Mouse (Mus musculus): ENCODE data around the gene Gm42674. TPM values are rescaled to one million over a fixed set of nuclear protein-coding genes. Genes with fewer than 3 reads are reported as not detected.

Gm42674 gene
- polyA plus RNA-seq, 1 experiment = not detected

GRCm38 (mm10) chr3:90639511-90640154 lies 37.9 kb downstream of the Gm42674 start:
- TF ChIP-seq POLR2A (IDR thresholded peaks at IDR 0.05; ENCODE audit: insufficient read depth, low read depth, low read length) = no peak
- TF ChIP-seq CTCF (IDR thresholded peaks at IDR 0.05; ENCODE audit: insufficient read depth, low read depth, low read length) = no peak
- WGBS = 57% methylated on average over 7 of the region's 7 CpGs
- Histone ChIP-seq H3K27ac (ENCODE audit: insufficient read depth, low read depth, low read length) (no peak overlapping the region), H3K4me1 (ENCODE audit: control insufficient read depth, insufficient read depth, low read length) (peaks cover 14% of the 10 kb centered on the region), H3K4me3 (ENCODE audit: insufficient read depth, low read depth, low read length) (no peak overlapping the region)

- WGBS = 84% methylated on average over 7 of the region's 7 CpGs
- H3K27ac ChIP-seq (ENCODE audit: insufficient read depth, low read depth, low read length) = no peak overlapping the region
- peaks cover 14% of the 10 kb centered on the region for H3K4me1 ChIP-seq (ENCODE audit: control insufficient read depth, insufficient read depth, low read length)
- no peak overlapping the region for H3K4me3 ChIP-seq (ENCODE audit: insufficient read depth, low read depth, low read length)
- TF ChIP-seq POLR2A (IDR thresholded peaks at IDR 0.05; ENCODE audit: insufficient read depth, low read depth, low read length) = no peak
- TF ChIP-seq CTCF (IDR thresholded peaks at IDR 0.05; ENCODE audit: insufficient read depth, low read depth, low read length) = no peak
Measured at GRCm38 (mm10) chr3:90640981-90641380, 39.3 kb downstream of the Gm42674 start.

- WGBS = 52% methylated on average over 3 of the region's 3 CpGs
- TF ChIP-seq POLR2A (IDR thresholded peaks at IDR 0.05; ENCODE audit: insufficient read depth, low read depth, low read length) = no peak
- TF ChIP-seq CTCF (IDR thresholded peaks at IDR 0.05; ENCODE audit: insufficient read depth, low read depth, low read length) = no peak; the same call in 1 of the 2 replicates
- H3K27ac ChIP-seq (ENCODE audit: insufficient read depth, low read depth, low read length) = no peak overlapping the region
Measured at GRCm38 (mm10) chr3:90644220-90644619, 42.5 kb downstream of the Gm42674 start.

GRCm38 (mm10) chr3:90647291-90647690 lies 45.6 kb downstream of the Gm42674 start:
- 91% methylated on average over 1 of the region's 1 CpGs for WGBS
- TF ChIP-seq POLR2A (IDR thresholded peaks at IDR 0.05; ENCODE audit: insufficient read depth, low read depth, low read length) (no peak), CTCF (IDR thresholded peaks at IDR 0.05; ENCODE audit: insufficient read depth, low read depth, low read length) (no peak)
- peaks cover 13% of the 10 kb centered on the region for H3K4me1 ChIP-seq (ENCODE audit: control insufficient read depth, insufficient read depth, low read length)
- no peak overlapping the region for H3K4me3 ChIP-seq (ENCODE audit: insufficient read depth, low read depth, low read length)
- no peak overlapping the region for H3K27ac ChIP-seq (ENCODE audit: insufficient read depth, low read depth, low read length)

More at GRCm38 (mm10) chr3:90644220-90644619, 42.5 kb downstream of the Gm42674 start:
- peaks cover 16% of the 10 kb centered on the region for H3K4me1 ChIP-seq (ENCODE audit: control insufficient read depth, insufficient read depth, low read length)
- H3K4me3 ChIP-seq (ENCODE audit: insufficient read depth, low read depth, low read length) = no peak overlapping the region

- TF ChIP-seq CTCF (IDR thresholded peaks at IDR 0.05; ENCODE audit: insufficient read depth, low read depth, low read length) (no peak), POLR2A (IDR thresholded peaks at IDR 0.05; ENCODE audit: insufficient read depth, low read depth, low read length) (no peak)
- Histone ChIP-seq H3K4me1 (ENCODE audit: control insufficient read depth, insufficient read depth, low read length) (peaks cover 6% of the 10 kb centered on the region; the same call in 1 of the 2 replicates), H3K4me3 (ENCODE audit: insufficient read depth, low read depth, low read length) (no peak overlapping the region), H3K27ac (ENCODE audit: insufficient read depth, low read depth, low read length) (peak overlapping the region; percentile 79; the same call in 1 of the 2 replicates)
Measured at GRCm38 (mm10) chr3:90648981-90649380, 47.3 kb downstream of the Gm42674 start.

- WGBS = 64% methylated on average over 2 of the region's 2 CpGs
- TF ChIP-seq POLR2A (IDR thresholded peaks at IDR 0.05; ENCODE audit: insufficient read depth, low read depth, low read length) (no peak), CTCF (IDR thresholded peaks at IDR 0.05; ENCODE audit: insufficient read depth, low read depth, low read length) (no peak)
- Histone ChIP-seq H3K4me3 (ENCODE audit: insufficient read depth, low read depth, low read length) (no peak overlapping the region), H3K27ac (ENCODE audit: insufficient read depth, low read depth, low read length) (no peak overlapping the region), H3K4me1 (ENCODE audit: control insufficient read depth, insufficient read depth, low read length) (peaks cover 2% of the 10 kb centered on the region; the same call in 1 of the 2 replicates)
Measured at GRCm38 (mm10) chr3:90649832-90650231, 48.1 kb downstream of the Gm42674 start.

GRCm38 (mm10) chr3:90652878-90653508 lies 51.3 kb downstream of the Gm42674 start:
- peak; percentile 48 for TF ChIP-seq CTCF (IDR thresholded peaks at IDR 0.05; ENCODE audit: insufficient read depth, low read depth, low read length)
- no peak for TF ChIP-seq POLR2A (IDR thresholded peaks at IDR 0.05; ENCODE audit: insufficient read depth, low read depth, low read length)
- 38% methylated on average over 5 of the region's 5 CpGs for WGBS
- Histone ChIP-seq H3K27ac (ENCODE audit: insufficient read depth, low read depth, low read length) (no peak overlapping the region), H3K4me1 (ENCODE audit: control insufficient read depth, insufficient read depth, low read length) (no peaks in the 10 kb centered on the region), H3K4me3 (ENCODE audit: insufficient read depth, low read depth, low read length) (no peak overlapping the region)

GRCm38 (mm10) chr3:90653717-90654116 lies 52.0 kb downstream of the Gm42674 start, which contains the start of gene S100a7a:
Gene S100a7a (plus strand): TSS chr3:90654017.
- Histone ChIP-seq H3K27ac (ENCODE audit: insufficient read depth, low read depth, low read length) (no peak within 1 kb of the TSS), H3K4me1 (ENCODE audit: control insufficient read depth, insufficient read depth, low read length) (no peaks in the 10 kb centered on the region), H3K4me3 (ENCODE audit: insufficient read depth, low read depth, low read length) (no peak within 1 kb of the TSS)
- TF ChIP-seq POLR2A (IDR thresholded peaks at IDR 0.05; ENCODE audit: insufficient read depth, low read depth, low read length) (no peak), CTCF (IDR thresholded peaks at IDR 0.05; ENCODE audit: insufficient read depth, low read depth, low read length) (no peak)

Other genes starting within 250 kb of the Gm42674 start
- gene Slc27a3, start 212.0 kb upstream of the Gm42674 start, polyA plus RNA-seq (2012; ENCODE audit: insufficient read depth, insufficient read length, low replicate concordance, missing spikeins) = not detected in 2 replicates
- gene Ints3, start 168.3 kb upstream of the Gm42674 start, polyA plus RNA-seq (2012; ENCODE audit: insufficient read depth, insufficient read length, low replicate concordance, missing spikeins) = not detected in 2 replicates
- gene Npr1, start 136.0 kb upstream of the Gm42674 start, polyA plus RNA-seq (2012; ENCODE audit: insufficient read depth, insufficient read length, low replicate concordance, missing spikeins) = not detected in 2 replicates
- not detected in 2 replicates for gene Ilf2, start 125.8 kb upstream of the Gm42674 start, polyA plus RNA-seq (2012; ENCODE audit: insufficient read depth, insufficient read length, low replicate concordance, missing spikeins)
- not detected in 2 replicates for gene Snapin, start 110.9 kb upstream of the Gm42674 start, polyA plus RNA-seq (2012; ENCODE audit: insufficient read depth, insufficient read length, low replicate concordance, missing spikeins)
- gene Chtop, start 92.4 kb upstream of the Gm42674 start, polyA plus RNA-seq (2012; ENCODE audit: insufficient read depth, insufficient read length, low replicate concordance, missing spikeins) = 401 TPM in 1 of 2 replicates, not detected in the other
- not detected in 2 replicates for gene S100a1, start 87.5 kb upstream of the Gm42674 start, polyA plus RNA-seq (2012; ENCODE audit: insufficient read depth, insufficient read length, low replicate concordance, missing spikeins)
- not detected in 2 replicates for gene S100a13, start 87.5 kb upstream of the Gm42674 start, polyA plus RNA-seq (2012; ENCODE audit: insufficient read depth, insufficient read length, low replicate concordance, missing spikeins)
- not detected in 2 replicates for gene S100a14, start 75.0 kb upstream of the Gm42674 start, polyA plus RNA-seq (2012; ENCODE audit: insufficient read depth, insufficient read length, low replicate concordance, missing spikeins)
- not detected in 2 replicates for gene S100a16, start 64.7 kb upstream of the Gm42674 start, polyA plus RNA-seq (2012; ENCODE audit: insufficient read depth, insufficient read length, low replicate concordance, missing spikeins)
- not detected in 2 replicates for gene S100a3, start 41.3 kb upstream of the Gm42674 start, polyA plus RNA-seq (2012; ENCODE audit: insufficient read depth, insufficient read length, low replicate concordance, missing spikeins)
- gene S100a2, start 11.7 kb upstream of the Gm42674 start, polyA plus RNA-seq (2012; ENCODE audit: insufficient read depth, insufficient read length, low replicate concordance, missing spikeins) = not detected in 2 replicates
- gene S100a4, start 1.9 kb downstream of the Gm42674 start, polyA plus RNA-seq (2012; ENCODE audit: insufficient read depth, insufficient read length, low replicate concordance, missing spikeins) = not detected in 2 replicates
- not detected in 2 replicates for gene S100a5, start 6.6 kb downstream of the Gm42674 start, polyA plus RNA-seq (2012; ENCODE audit: insufficient read depth, insufficient read length, low replicate concordance, missing spikeins)
- gene S100a6, start 11.0 kb downstream of the Gm42674 start, polyA plus RNA-seq (2012; ENCODE audit: insufficient read depth, insufficient read length, low replicate concordance, missing spikeins) = not detected in 2 replicates
- gene S100a7a, start 52.1 kb downstream of the Gm42674 start, polyA plus RNA-seq (2012; ENCODE audit: insufficient read depth, insufficient read length, low replicate concordance, missing spikeins) = not detected in 2 replicates
- gene S100a8, start 67.1 kb downstream of the Gm42674 start, polyA plus RNA-seq (2012; ENCODE audit: insufficient read depth, insufficient read length, low replicate concordance, missing spikeins) = not detected in 2 replicates
- gene S100a9, start 93.8 kb downstream of the Gm42674 start, polyA plus RNA-seq (2012; ENCODE audit: insufficient read depth, insufficient read length, low replicate concordance, missing spikeins) = not detected in 2 replicates
- not detected in 2 replicates for gene Pglyrp4, start 125.0 kb downstream of the Gm42674 start, polyA plus RNA-seq (2012; ENCODE audit: insufficient read depth, insufficient read length, low replicate concordance, missing spikeins)
- gene Gm5849, start 176.0 kb downstream of the Gm42674 start, polyA plus RNA-seq (2012; ENCODE audit: insufficient read depth, insufficient read length, low replicate concordance, missing spikeins) = not detected in 2 replicates